Mouse (Mus musculus) retina, postnatal 1 day (tissue): ENCODE measurements around the gene Olfr691.
"Not testable (repeated sequence)": the region's sequence is repeated elsewhere in the genome, so short reads cannot be mapped to it uniquely, and the experiment has no call there.

Experiments
- DNase-seq: peaks from one replicate; pipeline ENCODE4 v3.0.0-alpha.2; 2012

Olfr691 gene

DNA sequence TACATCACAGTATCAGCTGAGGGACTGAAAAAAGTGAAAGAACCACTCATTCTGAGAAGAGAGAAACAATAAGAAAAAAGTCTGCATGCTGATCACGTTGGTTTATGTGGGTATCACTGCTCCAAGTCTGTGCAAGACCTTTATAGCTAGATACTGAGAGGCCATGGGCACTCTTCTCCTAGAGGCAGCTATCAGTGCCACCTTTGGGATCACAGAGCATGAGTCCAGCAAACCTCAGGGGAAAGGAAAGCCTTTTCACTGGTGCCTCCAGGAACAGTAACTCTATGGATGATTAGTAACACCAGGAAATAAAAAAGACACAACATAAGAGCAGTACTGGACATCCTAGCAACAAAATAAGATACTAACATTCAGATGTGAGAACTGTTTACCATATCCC lies at the start of gene Olfr691:
Olfr691 (minus strand) TSS at position 101 of the 400 bp plus-strand sequence.
- DNase-seq, result no peak

- DNase-seq, result no peak
Measured at GRCm38 (mm10) chr7:105390236-105390635, 48.2 kb upstream of the Olfr691 start.

- no peak for DNase-seq
Measured at GRCm38 (mm10) chr7:105387696-105388095, 45.6 kb upstream of the Olfr691 start.

- no peak for DNase-seq
Measured at GRCm38 (mm10) chr7:105380329-105380728, 38.3 kb upstream of the Olfr691 start.

DNA sequence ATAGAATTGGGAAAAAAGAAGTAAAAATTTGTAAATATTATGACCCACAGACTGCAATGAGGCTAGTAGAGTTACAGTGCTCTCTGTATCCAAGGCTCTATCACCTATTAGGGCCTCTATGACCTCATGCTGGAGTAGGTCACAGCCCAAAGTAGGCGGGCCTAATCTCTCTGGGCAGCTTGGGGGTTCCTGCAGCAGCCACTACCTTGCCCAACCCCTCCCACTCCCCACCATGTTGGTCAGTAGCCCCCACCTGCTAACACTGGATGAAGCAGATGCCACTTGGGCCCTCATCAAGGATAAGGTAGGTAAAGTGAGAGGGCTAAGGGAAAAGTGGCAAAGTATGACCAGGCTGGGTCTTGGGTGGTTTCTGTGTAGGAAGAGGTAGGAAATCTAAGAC lies 32.8 kb upstream of the Olfr691 start, which contains the start of gene Gm5901:
Gm5901 (plus strand) TSS at position 173 of the 400 bp plus-strand sequence.
- DNase-seq, result no peak

GRCm38 (mm10) chr7:105373976-105374375 lies 31.9 kb upstream of the Olfr691 start:
- DNase-seq, result no peak

DNA sequence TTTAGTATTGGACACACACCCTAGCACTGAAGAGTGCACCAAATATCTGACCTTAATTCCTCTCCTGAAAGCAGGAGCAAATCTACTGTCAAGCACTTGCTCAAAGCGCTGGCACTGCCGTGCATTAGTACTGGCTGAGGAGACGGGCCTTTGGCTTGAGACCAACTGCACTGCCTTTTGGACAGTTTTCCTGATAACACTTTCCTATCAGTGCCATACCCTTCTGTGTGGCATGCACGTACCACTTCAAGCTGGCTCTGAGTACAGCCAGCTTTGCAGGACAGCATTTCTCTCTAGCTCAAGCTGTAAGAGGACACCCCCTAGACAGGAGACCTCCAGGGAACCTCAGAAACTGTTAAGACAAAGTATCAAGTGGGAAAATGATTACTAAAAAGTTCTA lies 31.4 kb upstream of the Olfr691 start:
- no peak for DNase-seq

DNA sequence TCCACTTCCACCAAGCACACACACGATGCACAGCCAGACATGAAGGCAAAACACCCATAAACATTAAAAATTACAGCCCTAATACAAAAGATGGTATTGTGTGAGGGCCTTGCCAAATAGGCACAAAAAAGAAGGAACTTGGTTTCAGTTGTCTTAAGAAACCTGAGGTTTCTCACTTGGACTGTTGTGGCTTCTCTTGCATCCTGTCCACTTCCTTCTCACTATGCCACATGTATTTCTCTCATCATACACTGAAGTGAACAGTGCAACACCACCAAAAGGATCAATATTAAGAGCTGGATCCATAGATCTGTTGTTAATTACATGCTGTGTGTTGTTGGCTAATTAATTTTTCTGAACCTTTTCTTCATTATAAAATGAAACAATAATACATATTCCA lies 30.8 kb upstream of the Olfr691 start:
- no peak for DNase-seq

GRCm38 (mm10) chr7:105368521-105368920 lies 26.5 kb upstream of the Olfr691 start:
- no peak for DNase-seq

GRCm38 (mm10) chr7:105367930-105368329 lies 25.9 kb upstream of the Olfr691 start, which contains the start of gene Olfr692:
Gene Olfr692, plus strand, starts transcription at chr7:105368230.
- no peak for DNase-seq

- no peak for DNase-seq
Measured at GRCm38 (mm10) chr7:105367268-105367667, 25.2 kb upstream of the Olfr691 start.

GRCm38 (mm10) chr7:105361713-105362112 lies 19.6 kb upstream of the Olfr691 start:
- no peak for DNase-seq

GRCm38 (mm10) chr7:105356487-105356886 lies 14.4 kb upstream of the Olfr691 start:
- not testable (repeated sequence) for DNase-seq

GRCm38 (mm10) chr7:105356064-105356463 lies 14.0 kb upstream of the Olfr691 start:
- not testable (repeated sequence) for DNase-seq

- no peak for DNase-seq
Measured at GRCm38 (mm10) chr7:105342752-105343151, 682 bp upstream of the Olfr691 start.

- no peak for DNase-seq
Measured at GRCm38 (mm10) chr7:105334004-105334403, 8.1 kb downstream of the Olfr691 start, which contains the start of gene Olfr690. Gene Olfr690, minus strand, starts transcription at chr7:105334104.

DNA sequence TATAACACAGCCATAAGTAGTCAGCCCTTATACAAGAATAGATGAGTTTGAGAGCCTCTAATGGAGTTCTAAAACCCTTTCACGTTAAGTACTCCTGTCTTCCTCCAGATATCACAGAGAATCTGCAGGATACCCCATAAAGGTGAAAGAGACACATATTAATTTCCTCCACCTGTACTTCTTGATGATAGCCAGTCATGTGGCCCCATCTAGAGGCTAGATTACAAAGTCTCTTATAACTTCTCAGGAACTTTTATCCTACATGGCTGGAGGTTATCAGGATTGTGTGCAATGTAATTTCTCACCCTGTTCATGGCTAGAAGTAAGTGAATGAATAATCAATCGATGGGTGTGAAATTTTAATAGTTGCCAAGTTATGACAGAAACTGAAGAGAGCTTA lies 16.8 kb downstream of the Olfr691 start:
- no peak for DNase-seq

DNA sequence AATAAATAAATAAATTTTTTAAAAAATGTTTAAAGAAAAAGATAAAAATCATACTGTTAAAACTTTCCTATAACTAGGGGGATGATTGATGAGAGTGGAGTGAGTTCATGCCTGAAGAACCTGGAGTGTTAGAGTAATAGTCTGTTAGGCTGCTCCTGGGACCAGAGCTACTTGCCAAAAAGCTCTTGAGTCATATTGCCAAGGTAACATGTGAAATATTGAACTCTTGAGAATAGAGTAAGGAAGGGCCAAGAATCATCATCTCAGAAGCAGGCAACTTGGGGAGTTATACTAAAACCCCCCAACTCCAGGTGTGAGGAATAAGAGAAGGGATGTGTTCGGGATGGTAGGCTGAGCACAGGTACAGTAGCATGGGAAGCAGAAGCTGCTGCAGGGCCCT lies 31.2 kb downstream of the Olfr691 start, which contains the start of gene Olfr689:
Olfr689 (plus strand) TSS at position 301 of the 400 bp plus-strand sequence.
- no peak for DNase-seq

- DNase-seq, result no peak
Measured at GRCm38 (mm10) chr7:105290051-105290450, 52.0 kb downstream of the Olfr691 start.

DNA sequence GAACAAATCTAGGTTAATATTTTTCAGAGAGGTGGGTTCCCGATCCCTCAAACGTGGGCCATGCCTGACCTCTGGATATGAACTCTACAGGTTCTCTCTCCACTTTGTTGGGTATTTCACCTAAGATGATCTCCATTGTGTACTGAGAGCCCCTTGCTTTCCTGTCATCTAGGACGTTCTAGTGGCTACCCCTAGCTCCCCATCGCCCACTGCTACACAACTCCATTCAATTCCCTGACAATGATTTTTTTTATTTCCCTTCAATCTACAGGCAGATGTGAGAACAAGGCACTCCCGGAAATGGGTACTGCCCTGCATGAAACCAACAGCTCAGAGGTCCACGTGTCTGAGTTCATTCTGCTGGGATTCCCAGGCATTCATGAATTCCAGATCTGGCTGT lies 54.3 kb downstream of the Olfr691 start, which contains the start of gene Olfr688:
Olfr688 (plus strand) TSS at position 301 of the 400 bp plus-strand sequence.
- DNase-seq, result no peak
